Mouse (Mus musculus): ENCODE measurements around the gene Hoxd9. TPM values are rescaled to one million over a fixed set of nuclear protein-coding genes. Genes with fewer than 3 reads are reported as not detected.

The Hoxd9 gene
- polyA plus RNA-seq, 1 experiment from 2014 or later = 5.9 TPM

DNA sequence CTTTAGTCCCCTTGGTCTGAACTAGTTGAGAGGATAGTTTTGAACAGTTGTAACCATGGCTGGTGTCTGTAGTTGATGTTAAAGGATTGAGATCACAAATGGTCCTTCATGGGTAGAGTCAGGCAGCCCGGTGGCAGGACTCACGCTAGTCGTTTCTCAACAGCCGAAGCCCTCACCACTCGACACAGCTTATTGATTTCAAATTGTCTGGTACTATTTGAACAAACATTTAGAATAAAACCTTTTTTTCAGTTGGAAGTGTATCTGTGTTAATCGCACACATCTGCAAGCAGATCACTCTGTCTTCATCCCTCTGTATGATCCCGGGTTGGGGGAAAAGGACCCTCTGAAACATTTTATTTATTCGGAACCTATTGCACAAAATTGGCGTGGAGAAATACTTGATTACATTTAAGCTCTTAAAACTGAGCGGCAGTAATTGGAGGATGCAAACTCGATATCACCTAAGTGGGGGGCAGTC is 50.2 kb downstream of the Hoxd9 start:
- Histone ChIP-seq H3K4me2 (replicated peaks) (no peak overlapping the region), H3K4me3 (replicated peaks) (0 out of 2 replicates have a peak overlapping the region, but pooled peaks have one; percentile 5), H3K27ac (no peak overlapping the region), H3K4me1 (replicated peaks) (peaks cover 15% of the 10 kb centered on the region), H3K36me3 (no peaks in the 10 kb centered on the region), H3K9me3 (no peaks in the 10 kb centered on the region), H3K9ac (no peak overlapping the region), H3K27me3 (replicated peaks) (peaks cover 85% of the 10 kb centered on the region)
- no peak for ATAC-seq
- 47% methylated on average over 11 of the region's 11 CpGs for WGBS

DNA sequence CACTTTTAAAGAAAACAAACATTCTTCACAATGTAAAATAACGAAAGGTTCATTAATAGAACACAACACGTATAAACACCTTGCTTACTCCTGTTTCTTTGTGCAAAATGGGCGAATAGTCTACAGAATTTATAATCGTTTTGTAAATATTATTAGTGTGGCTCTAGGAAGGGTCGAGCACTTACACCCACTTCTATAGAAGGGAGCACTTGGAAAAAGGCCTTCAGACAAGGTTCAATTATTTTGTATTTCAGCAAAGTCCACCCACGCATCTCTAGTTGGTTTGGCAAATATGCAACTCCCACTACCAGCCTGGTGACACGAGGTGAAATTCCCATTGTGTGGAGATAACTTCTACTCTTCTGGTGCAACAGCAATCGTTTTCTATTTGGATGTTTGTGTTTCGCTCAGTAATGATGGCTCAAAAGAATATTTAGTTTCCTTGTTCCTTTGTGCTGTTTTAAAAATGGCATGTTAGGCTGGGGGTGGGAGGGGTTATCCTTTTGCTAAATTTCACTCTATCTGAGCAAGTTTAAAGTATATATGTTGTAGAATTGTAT is 51.0 kb downstream of the Hoxd9 start:
- Histone ChIP-seq H3K27ac (no peak overlapping the region), H3K27me3 (replicated peaks) (peaks cover 93% of the 10 kb centered on the region), H3K4me2 (replicated peaks) (0 out of 2 replicates have a peak overlapping the region, but pooled peaks have one; percentile 7), H3K9me3 (no peaks in the 10 kb centered on the region), H3K9ac (no peak overlapping the region), H3K36me3 (no peaks in the 10 kb centered on the region), H3K4me1 (replicated peaks) (peaks cover 21% of the 10 kb centered on the region), H3K4me3 (replicated peaks) (no peak overlapping the region)
- 31% methylated on average over 9 of the region's 9 CpGs for whole genome bisulfite sequencing
- ATAC-seq = no peak

DNA sequence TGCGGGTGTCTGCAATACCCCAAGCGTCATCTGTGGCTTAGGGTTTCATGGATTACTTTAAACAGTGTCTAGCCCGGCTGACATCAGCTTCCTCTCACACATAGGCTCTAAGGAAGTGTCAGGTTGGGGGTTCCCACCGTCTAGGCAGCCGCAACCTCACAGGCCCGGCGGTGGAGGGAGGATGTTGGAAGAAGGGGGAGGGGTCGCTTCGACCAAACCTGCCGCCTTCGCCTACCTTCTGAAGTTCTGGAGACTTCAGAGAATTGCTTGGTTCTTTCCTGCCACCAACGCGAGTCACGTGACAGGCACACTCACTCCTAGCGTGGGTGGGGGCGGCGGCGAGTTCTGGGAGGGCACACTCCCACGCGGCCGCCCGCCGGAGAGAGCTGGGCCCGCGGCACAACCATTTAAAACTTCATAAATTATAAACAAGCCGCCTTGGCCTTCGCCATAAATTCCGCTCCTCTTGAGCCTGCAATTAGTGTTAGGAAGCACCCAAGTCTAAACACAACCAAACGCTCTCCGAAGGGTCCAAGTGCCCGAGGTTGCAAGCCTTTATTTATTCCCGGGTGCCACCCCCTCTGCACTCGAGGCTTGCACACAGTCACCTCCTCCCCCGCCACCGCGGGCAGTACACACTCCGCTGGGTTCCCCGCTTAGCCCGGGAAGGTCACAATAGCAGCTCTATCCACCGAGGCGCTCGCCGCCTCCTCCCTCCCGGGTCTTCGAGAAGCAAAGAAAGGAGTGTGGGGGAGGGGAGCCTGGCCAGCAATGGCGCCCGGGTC is 52.0 kb downstream of the Hoxd9 start:
- Histone ChIP-seq H3K9me3 (no peaks in the 10 kb centered on the region), H3K4me2 (replicated peaks) (peak overlapping the region; percentile 67), H3K4me1 (replicated peaks) (peaks cover 21% of the 10 kb centered on the region), H3K27me3 (replicated peaks) (peaks cover 89% of the 10 kb centered on the region), H3K27ac (0 out of 2 replicates have a peak overlapping the region, but pooled peaks have one; percentile 9), H3K36me3 (no peaks in the 10 kb centered on the region), H3K4me3 (replicated peaks) (peak overlapping the region; percentile 29), H3K9ac (peak overlapping the region; percentile 9; the same call in 1 of the 2 replicates)
- peak; percentile 61 for ATAC-seq
- under 1% methylated on average over 47 of the region's 47 CpGs for WGBS

MicroRNAs within 50 kb of the gene (microRNA counts, 519-probe panel; counts per million panel counts)
- 3,456 counts per million, percentile 85 among the panel's probes with 10 or more counts for microRNA mmu-miR-10b

Other genes starting within 250 kb of the Hoxd9 start
- 19.0 and 25.7 TPM in 2 replicates for gene Lnpk, start 118.3 kb upstream of the Hoxd9 start, polyA plus RNA-seq (2015; fragmentation: Nextera tagmentation; extraction: Ambion mirVana)
- 0.04 TPM in 1 of 2 replicates, not detected in the other for gene Evx2, start 38.2 kb upstream of the Hoxd9 start, polyA plus RNA-seq (2015; fragmentation: Nextera tagmentation; extraction: Ambion mirVana)
- 0.67 and 0.77 TPM in 2 replicates for gene Hoxd13, start 29.4 kb upstream of the Hoxd9 start, polyA plus RNA-seq (2015; fragmentation: Nextera tagmentation; extraction: Ambion mirVana)
- 0.45 and 1.1 TPM in 2 replicates for gene Hoxd12, start 22.7 kb upstream of the Hoxd9 start, polyA plus RNA-seq (2015; fragmentation: Nextera tagmentation; extraction: Ambion mirVana)
- gene Hoxd11, start 18.2 kb upstream of the Hoxd9 start, polyA plus RNA-seq (2015; fragmentation: Nextera tagmentation; extraction: Ambion mirVana) = 1.2 and 2.3 TPM in 2 replicates
- gene Hoxd10, start 5.8 kb upstream of the Hoxd9 start, polyA plus RNA-seq (2015; fragmentation: Nextera tagmentation; extraction: Ambion mirVana) = 4.8 and 7.9 TPM in 2 replicates
- 4.2 and 5.1 TPM in 2 replicates for gene Hoxd8, start 6.9 kb downstream of the Hoxd9 start, polyA plus RNA-seq (2015; fragmentation: Nextera tagmentation; extraction: Ambion mirVana)
- gene Hoxd3, start 14.2 kb downstream of the Hoxd9 start, polyA plus RNA-seq (2015; fragmentation: Nextera tagmentation; extraction: Ambion mirVana) = 18.8 and 19.2 TPM in 2 replicates
- 1.2 and 1.6 TPM in 2 replicates for gene Hoxd4, start 14.2 kb downstream of the Hoxd9 start, polyA plus RNA-seq (2015; fragmentation: Nextera tagmentation; extraction: Ambion mirVana)
- gene Gm28230, start 29.0 kb downstream of the Hoxd9 start, polyA plus RNA-seq (2015; fragmentation: Nextera tagmentation; extraction: Ambion mirVana) = 0.55 and 0.73 TPM in 2 replicates
- 0.09 and 0.10 TPM in 2 replicates for gene Hoxd1, start 65.3 kb downstream of the Hoxd9 start, polyA plus RNA-seq (2015; fragmentation: Nextera tagmentation; extraction: Ambion mirVana)
- 112 and 126 TPM in 2 replicates for gene Mtx2, start 128.1 kb downstream of the Hoxd9 start, polyA plus RNA-seq (2015; fragmentation: Nextera tagmentation; extraction: Ambion mirVana)